Mouse (Mus musculus): ENCODE data around the gene Slc16a10.

DNA sequence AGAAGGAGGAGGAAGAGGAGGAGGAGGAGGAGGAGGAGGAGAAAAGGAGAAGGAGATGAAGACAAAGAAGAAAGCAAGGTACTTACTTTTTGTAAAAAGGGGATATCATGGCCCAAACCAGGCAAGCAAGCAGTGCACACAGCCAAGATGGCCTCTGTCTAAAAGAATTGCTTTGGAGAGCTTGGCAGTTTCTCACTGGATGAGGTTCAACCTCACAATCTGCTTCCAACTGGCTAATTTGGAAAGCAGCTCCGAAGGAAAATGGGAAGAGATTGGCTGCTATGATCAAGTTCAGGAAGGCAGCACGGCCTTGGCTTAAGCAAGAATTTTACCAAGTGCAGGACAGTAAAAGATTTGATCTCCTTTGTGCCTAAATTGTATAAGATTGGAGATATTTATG is 112.4 kb downstream of the Slc16a10 start:
- TF ChIP-seq CTCF (IDR thresholded peaks at IDR 0.05) (no peak), EP300 (IDR thresholded peaks at IDR 0.05) (no peak)
